Mouse (Mus musculus) kidney, adult 2 months (tissue): ENCODE measurements around the gene Cpa1. TPM values are rescaled to one million over a fixed set of nuclear protein-coding genes. Genes with fewer than 3 reads are reported as not detected.

Experiments
- DNase-seq: peaks from one replicate; pipeline ENCODE4 v3.0.0; 2021
- H3K27ac ChIP-seq: fragments of 200-500 bp; 2 replicates; pipeline ENCODE4 v1.5.1; 2012; ENCODE audit warnings: low read depth, low read length, control low read depth, inconsistent platforms; ENCODE audit not compliant: insufficient read depth
- H3K27me3 ChIP-seq: fragments of 200-500 bp; replicated peaks from 2 replicates; pipeline ENCODE4 v1.6.1; 2012; ENCODE audit warnings: mild to moderate bottlenecking, moderate library complexity, low read length, inconsistent platforms; ENCODE audit not compliant: control insufficient read depth, insufficient read depth
- H3K36me3 ChIP-seq: fragments of 200-500 bp; 2 replicates; pipeline ENCODE4 v1.6.1; 2012; ENCODE audit warnings: mild to moderate bottlenecking, moderate library complexity, low read length, inconsistent platforms; ENCODE audit not compliant: control insufficient read depth, insufficient read depth
- H3K4me1 ChIP-seq: fragments of 200-500 bp; 2 replicates; pipeline ENCODE4 v1.6.1; 2011; ENCODE audit warnings: low read length; ENCODE audit not compliant: control insufficient read depth, insufficient read depth
- H3K4me3 ChIP-seq: fragments of 200-500 bp; 2 replicates; pipeline ENCODE4 v1.5.1; 2011; ENCODE audit warnings: mild to moderate bottlenecking, low read depth, low read length, control low read depth; ENCODE audit not compliant: insufficient read depth
- CTCF ChIP-seq: fragments of 200-500 bp; conservative IDR thresholded peaks from 2 replicates; pipeline ENCODE4 v1.5.1; 2011; ENCODE audit warnings: low read depth, mild to moderate bottlenecking, control low read depth, low read length, moderate library complexity, mixed read lengths; ENCODE audit not compliant: insufficient read depth, insufficient read length
- POLR2A ChIP-seq: fragments of 200-500 bp; IDR thresholded peaks from one replicate; pipeline ENCODE4 v1.6.1; 2011; ENCODE audit warnings: low read depth, low read length, control low read depth
- WGBS: fragments of 180-500 bp; shearing (Covaris S2); methylation state at CpG from one replicate; pipeline ENCODE4 v1.1.7; 2018; 5-methylcytosine and 5-hydroxymethylcytosine counted together
- polyA plus RNA-seq: library from polyadenylated mRNA; depleted of rRNA; stranded (reverse); fragments of >200 nt; gene quantifications from 2 replicates; pipeline ENCODE4 v1.2.3, GENCODE M21; 2012; rRNA removed

Gene Cpa1
- polyA plus RNA-seq, 1 experiment: 0.11 TPM

- no peak overlapping the region for H3K27ac ChIP-seq
- H3K4me1 ChIP-seq: no peaks in the 10 kb centered on the region
- no peaks in the 10 kb centered on the region for H3K36me3 ChIP-seq
- DNase-seq: no peak
- H3K4me3 ChIP-seq: no peak overlapping the region
- TF ChIP-seq POLR2A (no peak), CTCF (no peak)
- no peaks in the 10 kb centered on the region for H3K27me3 ChIP-seq
- WGBS: 78% methylated on average over 7 of the region's 7 CpGs
These were observed 41.4 kb downstream of the Cpa1 start for GRCm38 (mm10) chr6:30680442-30680841.

GRCm38 (mm10) chr6:30681935-30682900 lies 43.2 kb downstream of the Cpa1 start:
- no peak for DNase-seq
- no peaks in the 10 kb centered on the region for H3K27me3 ChIP-seq
- H3K27ac ChIP-seq: no peak overlapping the region
- H3K36me3 ChIP-seq: no peaks in the 10 kb centered on the region
- no peaks in the 10 kb centered on the region for H3K4me1 ChIP-seq
- 60% methylated on average over 13 of the region's 13 CpGs for WGBS
- TF ChIP-seq CTCF (no peak), POLR2A (no peak)
- H3K4me3 ChIP-seq: no peak overlapping the region

- TF ChIP-seq CTCF (no peak), POLR2A (no peak)
- Histone ChIP-seq H3K4me1 (no peaks in the 10 kb centered on the region), H3K4me3 (no peak overlapping the region), H3K27ac (no peak overlapping the region), H3K27me3 (no peaks in the 10 kb centered on the region), H3K36me3 (no peaks in the 10 kb centered on the region)
- DNase-seq: no peak
- WGBS: 86% methylated on average over 1 of the region's 1 CpGs
These were observed 45.6 kb downstream of the Cpa1 start for GRCm38 (mm10) chr6:30684570-30684969.

GRCm38 (mm10) chr6:30687198-30687597 lies 48.2 kb downstream of the Cpa1 start:
- no peak for TF ChIP-seq POLR2A
- no peak for TF ChIP-seq CTCF
- Histone ChIP-seq H3K27ac (no peak overlapping the region), H3K4me3 (no peak overlapping the region), H3K4me1 (no peaks in the 10 kb centered on the region), H3K27me3 (no peaks in the 10 kb centered on the region), H3K36me3 (no peaks in the 10 kb centered on the region)
- 85% methylated on average over 7 of the region's 7 CpGs for WGBS
- DNase-seq: no peak

GRCm38 (mm10) chr6:30692826-30693225 lies 53.8 kb downstream of the Cpa1 start:
- Histone ChIP-seq H3K4me1 (peaks cover 4% of the 10 kb centered on the region; the same call in 1 of the 2 replicates), H3K36me3 (no peaks in the 10 kb centered on the region), H3K27me3 (no peaks in the 10 kb centered on the region), H3K4me3 (peak overlapping the region; percentile 90), H3K27ac (0 out of 2 replicates have a peak overlapping the region, but pooled peaks have one; percentile 11)
- TF ChIP-seq CTCF (no peak), POLR2A (no peak)
- 60% methylated on average over 5 of the region's 5 CpGs for WGBS
- DNase-seq: no peak

GRCm38 (mm10) chr6:30693350-30693991 lies 54.5 kb downstream of the Cpa1 start, which contains the start of gene Cep41:
TSS of gene Cep41 (minus strand) at chr6:30693749.
- Histone ChIP-seq H3K27me3 (no peaks in the 10 kb centered on the region), H3K27ac (peak within 1 kb of the TSS; percentile 11; the same call in 1 of the 2 replicates), H3K4me1 (peaks cover 4% of the 10 kb centered on the region; the same call in 1 of the 2 replicates), H3K36me3 (no peaks in the 10 kb centered on the region), H3K4me3 (peak within 1 kb of the TSS; percentile 90)
- TF ChIP-seq CTCF (no peak), POLR2A (no peak)
- DNase-seq: peak; percentile 97
- WGBS: 1% methylated on average over 52 of the region's 52 CpGs

GRCm38 (mm10) chr6:30694209-30694608 lies 55.2 kb downstream of the Cpa1 start:
- Histone ChIP-seq H3K4me1 (peaks cover 4% of the 10 kb centered on the region; the same call in 1 of the 2 replicates), H3K27me3 (no peaks in the 10 kb centered on the region), H3K36me3 (no peaks in the 10 kb centered on the region), H3K27ac (no peak overlapping the region), H3K4me3 (no peak overlapping the region)
- WGBS: 48% methylated on average over 6 of the region's 6 CpGs
- no peak for TF ChIP-seq CTCF
- TF ChIP-seq POLR2A: no peak
- no peak for DNase-seq

Other genes with a start within 250 kb of the Cpa1 start
- 11.0 and 12.0 TPM in 2 replicates for gene Zc3hc1, start 248.2 kb upstream of the Cpa1 start, polyA plus RNA-seq
- 34.0 and 42.7 TPM in 2 replicates for gene Klhdc10, start 237.3 kb upstream of the Cpa1 start, polyA plus RNA-seq
- gene Tmem209, start 129.4 kb upstream of the Cpa1 start, polyA plus RNA-seq: 27.3 and 35.2 TPM in 2 replicates
- gene Ssmem1, start 129.4 kb upstream of the Cpa1 start, polyA plus RNA-seq: 0.09 TPM in 1 of 2 replicates, not detected in the other
- gene Cpa2, start 97.6 kb upstream of the Cpa1 start, polyA plus RNA-seq: 0.14 TPM in 1 of 2 replicates, not detected in the other
- gene Cpa4, start 70.8 kb upstream of the Cpa1 start, polyA plus RNA-seq: not detected in 2 replicates
- gene Cpa5, start 28.2 kb upstream of the Cpa1 start, polyA plus RNA-seq: not detected in 2 replicates
- 2.6 and 2.9 TPM in 2 replicates for gene Cep41, start 54.5 kb downstream of the Cpa1 start, polyA plus RNA-seq
- gene Mest, start 84.3 kb downstream of the Cpa1 start, polyA plus RNA-seq: 8.4 and 16.5 TPM in 2 replicates